Mouse (Mus musculus) R1 (cell line): Measurements from ENCODE around the gene Fli1.

Experiments
- DNase-seq: peaks from one replicate; pipeline ENCODE4 v3.0.0-alpha.2; 2018; ENCODE audit warnings: low read depth, low spot score

Gene Fli1

DNA sequence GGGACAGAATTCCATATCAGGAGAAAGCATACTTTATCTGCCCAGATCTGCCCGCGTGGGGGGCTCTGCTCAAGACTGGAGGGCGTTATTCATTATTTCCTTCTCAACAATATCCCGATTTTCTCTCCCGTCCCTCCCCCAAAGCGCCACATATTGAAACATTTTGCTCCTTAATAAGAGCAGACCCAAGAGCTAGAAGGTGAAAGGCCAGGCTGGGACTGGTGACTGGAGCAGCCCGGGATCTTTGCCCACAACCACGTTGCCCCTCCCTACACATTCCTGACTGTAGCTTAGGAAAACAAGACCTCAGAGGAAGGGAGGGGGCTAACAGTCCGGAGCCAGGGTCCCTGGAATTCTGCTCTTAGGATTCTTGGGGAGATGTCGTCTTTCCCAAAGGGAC lies 7.9 kb upstream of the Fli1 start:
- DNase-seq = no peak

GRCm38 (mm10) chr9:32549462-32550384 lies 7.1 kb upstream of the Fli1 start:
- no peak for DNase-seq

DNA sequence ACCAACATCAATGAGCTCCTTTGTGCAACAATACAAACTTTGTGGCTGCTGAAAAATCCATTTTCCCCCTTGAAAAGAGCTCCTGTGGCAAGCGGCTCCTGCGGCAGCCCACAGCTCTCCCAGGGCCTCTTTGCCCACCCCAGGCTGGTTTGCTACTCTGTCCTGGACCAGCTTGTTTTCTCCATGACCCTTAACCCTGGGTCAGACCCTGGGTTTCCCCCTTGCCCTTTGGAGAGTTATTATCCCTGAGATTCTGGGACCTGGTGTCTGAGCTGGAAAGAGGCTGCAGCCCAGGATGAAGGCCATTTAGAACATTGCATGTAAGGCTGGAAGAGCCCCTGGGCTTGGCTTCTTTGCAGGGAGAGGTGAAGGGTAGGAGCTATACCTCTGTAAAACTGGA lies 4.1 kb upstream of the Fli1 start:
- DNase-seq = no peak

GRCm38 (mm10) chr9:32544731-32545661 lies 2.3 kb upstream of the Fli1 start:
- DNase-seq = no peak

DNA sequence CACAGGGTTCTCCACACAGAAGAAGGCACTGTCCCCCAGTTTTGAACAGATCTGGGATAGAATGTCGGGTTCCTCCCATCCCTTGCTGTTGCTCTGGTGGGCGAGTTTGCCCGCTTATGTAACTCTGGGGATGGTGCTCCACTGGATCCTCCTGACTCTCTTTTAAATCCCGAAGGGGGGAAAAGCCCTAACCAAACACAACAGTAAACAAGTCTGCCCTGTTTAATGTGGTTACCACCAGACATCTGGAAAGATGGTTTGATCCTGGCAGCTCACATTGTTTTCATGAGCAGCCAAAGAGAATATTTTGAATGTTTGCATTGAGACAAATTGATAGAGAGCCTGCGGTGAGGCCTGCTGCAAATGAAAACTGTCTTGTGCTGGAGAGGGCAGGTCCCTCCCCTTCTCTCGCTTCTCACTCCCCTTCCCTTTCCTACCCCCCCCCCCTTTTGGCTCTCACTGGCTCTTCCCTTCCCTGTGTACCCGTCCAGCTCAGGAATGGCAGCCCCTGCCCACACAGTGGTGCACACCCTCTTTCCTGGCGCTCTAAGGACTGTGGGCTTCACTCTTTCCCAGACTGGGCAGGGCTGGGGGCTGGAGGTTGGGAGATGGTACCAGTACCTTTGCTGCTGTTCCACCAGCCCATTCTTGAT lies 1.4 kb upstream of the Fli1 start:
- DNase-seq = no peak

DNA sequence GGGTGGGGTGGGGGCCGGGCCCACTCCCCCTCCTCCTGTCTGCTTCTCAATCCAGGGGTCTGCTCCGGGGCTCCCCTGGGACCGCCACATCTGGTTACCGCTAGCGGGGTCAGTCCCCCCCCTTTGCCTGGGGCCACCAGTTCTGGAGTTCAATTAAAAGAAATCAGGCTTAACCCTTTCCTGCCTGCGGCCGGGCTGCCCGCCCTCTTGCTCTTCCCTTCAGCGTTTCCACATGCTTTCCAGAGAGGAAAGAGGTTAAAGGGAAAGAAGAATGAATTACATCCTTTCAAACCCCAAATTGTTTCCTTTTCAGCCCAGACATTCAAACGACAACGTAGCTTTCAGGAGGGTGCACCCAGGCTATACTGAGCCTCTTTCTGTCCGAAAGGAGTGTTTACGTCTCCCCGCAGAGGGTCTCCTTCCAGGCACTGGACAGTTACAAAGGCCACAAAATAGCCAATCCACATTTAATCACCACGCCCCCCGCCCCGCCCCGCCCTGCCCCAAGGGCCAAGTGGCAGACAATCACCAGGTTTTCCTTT lies 450 bp upstream of the Fli1 start:
- no peak for DNase-seq

DNA sequence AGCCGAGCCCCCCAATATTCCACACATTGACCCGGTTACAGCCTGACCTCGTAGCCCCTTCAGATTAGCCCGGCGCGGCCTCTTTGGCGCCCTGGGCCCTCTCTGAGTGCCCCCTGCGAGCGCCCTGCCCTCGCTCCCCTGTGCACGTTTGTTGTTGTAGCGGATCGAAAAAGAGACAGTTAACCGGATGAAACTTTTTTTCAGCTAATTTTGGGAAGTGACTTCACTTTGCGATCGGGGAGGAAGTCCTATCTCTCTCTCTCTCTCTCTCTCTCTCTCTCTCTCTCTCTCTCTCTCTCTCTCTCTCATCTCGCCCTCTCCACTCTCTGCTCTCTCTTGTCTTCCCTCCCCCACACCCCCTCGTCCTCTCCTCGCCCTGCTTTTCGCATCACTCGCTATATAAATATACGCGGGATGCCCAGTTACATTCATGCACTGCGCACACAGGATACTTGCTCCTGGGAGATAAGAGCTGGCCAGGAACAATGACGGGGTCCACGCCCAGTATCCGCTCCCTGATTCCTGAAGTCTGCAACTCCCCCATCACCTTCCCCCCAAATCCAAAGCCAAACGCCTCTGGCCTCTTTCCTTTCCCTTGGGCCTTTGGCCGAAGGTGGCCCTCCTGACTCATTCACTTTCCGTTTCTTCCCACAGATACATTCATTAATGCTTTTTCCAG lies 1.3 kb downstream of the Fli1 start:
- DNase-seq = peak; percentile 35

- DNase-seq = no peak
These were observed 2.0 kb downstream of the Fli1 start for GRCm38 (mm10) chr9:32540406-32541222.

GRCm38 (mm10) chr9:32540061-32540405 lies 2.6 kb downstream of the Fli1 start:
- DNase-seq = peak; percentile 58

GRCm38 (mm10) chr9:32539321-32539761 lies 3.3 kb downstream of the Fli1 start:
- DNase-seq = no peak

DNA sequence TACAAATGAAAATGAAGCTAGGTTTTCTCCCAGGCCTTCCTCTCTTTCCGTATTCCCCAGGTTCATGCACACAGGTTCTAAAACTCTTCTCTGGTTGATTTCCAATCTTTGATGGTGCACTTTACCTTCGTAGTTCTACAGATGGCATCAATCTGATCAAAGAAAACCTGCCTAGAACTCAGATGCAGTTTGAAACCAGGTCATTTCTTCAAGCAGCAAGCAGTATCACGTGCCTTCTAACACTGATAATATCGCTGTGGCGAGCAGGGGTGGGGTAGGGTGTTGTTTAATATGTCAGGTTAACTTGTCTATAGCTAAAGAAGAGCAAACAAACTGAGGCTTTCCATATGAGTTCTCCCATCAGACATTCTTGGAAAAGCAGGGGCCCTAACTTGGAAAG lies 4.5 kb downstream of the Fli1 start:
- no peak for DNase-seq

GRCm38 (mm10) chr9:32537706-32538105 lies 5.0 kb downstream of the Fli1 start:
- no peak for DNase-seq

- DNase-seq = no peak
These were observed 7.3 kb downstream of the Fli1 start for GRCm38 (mm10) chr9:32535201-32535955.

DNA sequence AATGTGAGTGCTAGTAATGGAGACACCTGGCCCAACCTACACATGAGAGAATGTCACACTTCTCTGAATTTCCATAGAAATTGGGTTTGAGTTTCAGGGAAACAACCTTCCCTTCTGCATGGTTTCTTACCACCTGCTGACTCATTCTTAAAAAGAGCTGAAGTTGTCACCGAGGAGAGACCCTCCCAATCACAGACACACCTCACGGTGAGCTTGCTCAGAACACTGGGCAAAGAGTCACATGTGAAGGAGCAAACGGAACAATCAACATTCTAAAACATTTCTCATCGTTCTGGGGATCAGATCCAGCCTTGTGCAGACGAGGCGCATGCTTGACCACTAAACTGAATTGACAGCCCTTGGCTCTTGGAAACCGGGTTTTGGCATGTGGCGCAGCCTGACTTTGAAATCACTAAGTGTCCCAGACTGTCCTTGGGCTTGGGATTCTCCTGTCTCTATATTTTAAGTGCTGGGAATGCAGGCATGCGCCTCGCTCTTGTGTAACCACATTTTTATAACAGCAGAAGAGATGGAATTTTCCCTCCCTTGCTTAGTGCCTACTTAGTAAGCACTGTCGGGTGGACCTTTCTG lies 8.5 kb downstream of the Fli1 start:
- no peak for DNase-seq

- DNase-seq = no peak
These were observed 11.1 kb downstream of the Fli1 start for GRCm38 (mm10) chr9:32531588-32531987.

DNA sequence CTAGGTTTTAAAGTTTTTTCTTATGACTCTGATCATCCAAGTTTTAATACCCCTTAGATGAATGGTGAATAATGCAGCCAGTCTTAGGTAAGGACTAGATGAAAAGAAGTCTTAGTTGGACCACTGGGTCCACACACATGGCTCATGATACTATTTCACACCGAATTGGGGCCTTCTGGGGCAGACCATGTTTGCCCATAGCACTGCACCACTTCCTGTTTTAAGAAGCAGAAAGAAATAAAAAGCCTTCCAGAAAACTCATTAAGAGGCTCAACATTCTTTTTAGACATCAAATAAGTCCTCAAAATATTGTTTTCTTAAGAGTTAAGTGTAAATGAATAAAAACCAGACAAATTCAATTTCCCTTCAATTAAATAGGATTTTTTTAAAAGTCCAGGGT lies 11.7 kb downstream of the Fli1 start:
- no peak for DNase-seq

GRCm38 (mm10) chr9:32530188-32530587 lies 12.5 kb downstream of the Fli1 start:
- DNase-seq = no peak

GRCm38 (mm10) chr9:32529594-32529993 lies 13.1 kb downstream of the Fli1 start:
- no peak for DNase-seq

GRCm38 (mm10) chr9:32527329-32527728 lies 15.3 kb downstream of the Fli1 start:
- no peak for DNase-seq
